Mouse (Mus musculus) kidney, postnatal 0 days (tissue): ENCODE results near the gene Sult1d1. TPM values are rescaled to one million over a fixed set of nuclear protein-coding genes. Genes with fewer than 3 reads are reported as not detected.

Source experiments
- ATAC-seq: fragments of 200-750 bp; cut with Nextera tagmentation; replicated peaks from 2 replicates; pipeline ENCODE4 v1.8.0; 2017; ENCODE audit warnings: low read depth, moderate number of reproducible peaks, moderate TSS enrichment, moderate library complexity; ENCODE audit not compliant: low FRiP score
- DNase-seq: peaks from one replicate; pipeline ENCODE4 v3.0.0-alpha.2; 2016; ENCODE audit warnings: low spot score
- H3K27ac ChIP-seq: fragments of 300-500 bp; sonication (generic); 2 replicates; pipeline ENCODE4 v1.5.1; 2014; ENCODE audit warnings: mild to moderate bottlenecking
- H3K27me3 ChIP-seq: fragments of 300-500 bp; sonication (generic); 2 replicates; pipeline ENCODE4 v1.6.1; 2014; ENCODE audit warnings: low read length, mixed read lengths; ENCODE audit not compliant: insufficient read depth
- H3K36me3 ChIP-seq: fragments of 300-500 bp; sonication (generic); 2 replicates; pipeline ENCODE4 v1.6.1; 2014; ENCODE audit warnings: low read length, mixed read lengths; ENCODE audit not compliant: insufficient read depth
- H3K4me1 ChIP-seq: fragments of 300-500 bp; sonication (generic); replicated peaks from 2 replicates; pipeline ENCODE4 v1.6.1; 2014; ENCODE audit warnings: antibody characterized with exemption, low read length, mixed read lengths; ENCODE audit not compliant: insufficient read depth
- H3K4me2 ChIP-seq: fragments of 300-500 bp; sonication (generic); 2 replicates; pipeline ENCODE4 v1.6.1; 2014; ENCODE audit warnings: mild to moderate bottlenecking, low read length, moderate library complexity, mixed read lengths
- H3K4me3 ChIP-seq: fragments of 300-500 bp; sonication (generic); replicated peaks from 2 replicates; pipeline ENCODE4 v1.5.1; 2014; ENCODE audit warnings: low read depth, low read length
- H3K9ac ChIP-seq: fragments of 300-500 bp; sonication (generic); 2 replicates; pipeline ENCODE4 v1.6.1; 2014; ENCODE audit warnings: low read depth, low read length
- H3K9me3 ChIP-seq: fragments of 300-500 bp; sonication (generic); replicated peaks from 2 replicates; pipeline ENCODE4 v1.6.1; 2016; ENCODE audit warnings: low read length, inconsistent platforms, mixed read lengths
- CTCF ChIP-seq: IDR thresholded peaks from 2 replicates; pipeline ENCODE4 v1.5.1; 2016; ENCODE audit warnings: antibody characterized with exemption, low read depth, mild to moderate bottlenecking, moderate library complexity
- WGBS: fragments of 180-500 bp; shearing (Covaris S2); extraction: QIAGEN DNeasy Blood & Tissue Kit; methylation state at CpG from one replicate; pipeline ENCODE4 v1.1.7; 2014; 5-methylcytosine and 5-hydroxymethylcytosine counted together
- microRNA-seq: library from miRNA; unstranded; fragments of <30 nt; microRNA quantifications from one replicate; pipeline ENCODE4, GENCODE M21; 2016
- polyA plus RNA-seq: library from polyadenylated mRNA; unstranded; fragments of >200 nt; fragmentation: Nextera tagmentation; extraction: Ambion mirVana; gene quantifications from 2 replicates; pipeline ENCODE4 v1.2.1, GENCODE M21; 2015

Gene Sult1d1
- polyA plus RNA-seq, 1 experiment from 2014 or later: 215 TPM

- no peak for TF ChIP-seq CTCF
- DNase-seq: no peak
- no peak overlapping the region for H3K4me2 ChIP-seq
- H3K4me3 ChIP-seq: no peak overlapping the region
- ATAC-seq: no peak
- no peaks in the 10 kb centered on the region for H3K9me3 ChIP-seq
- no peak overlapping the region for H3K9ac ChIP-seq
- no peaks in the 10 kb centered on the region for H3K27me3 ChIP-seq
- H3K27ac ChIP-seq: no peak overlapping the region
- WGBS: 52% methylated on average over 4 of the region's 4 CpGs
- no peaks in the 10 kb centered on the region for H3K36me3 ChIP-seq
- no peaks in the 10 kb centered on the region for H3K4me1 ChIP-seq
Observed at GRCm38 (mm10) chr5:87505776-87506458, 62.9 kb downstream of the Sult1d1 start.

Small RNA genes lying within 50 kb of the gene (microRNA-seq; reads per million reads assigned to microRNA genes)
- not detected for gene Mir3969

Other genes with a start within 250 kb of the Sult1d1 start
- 0.13 and 0.18 TPM in 2 replicates for gene Ugt2a3, start 231.8 kb downstream of the Sult1d1 start, polyA plus RNA-seq
- gene Ugt2b38, start 144.8 kb downstream of the Sult1d1 start, polyA plus RNA-seq: 4.3 and 4.5 TPM in 2 replicates
- gene Ugt2a2, start 86.8 kb downstream of the Sult1d1 start, polyA plus RNA-seq: not detected in 2 replicates
- not detected in 2 replicates for gene Gm43638, start 82.2 kb downstream of the Sult1d1 start, polyA plus RNA-seq
- not detected in 2 replicates for gene Ugt2a1, start 78.2 kb downstream of the Sult1d1 start, polyA plus RNA-seq
- 6.8 and 8.0 TPM in 2 replicates for gene Sult1b1, start 30.8 kb downstream of the Sult1d1 start, polyA plus RNA-seq
- gene Sult1e1, start 22.6 kb upstream of the Sult1d1 start, polyA plus RNA-seq: 0.65 and 0.78 TPM in 2 replicates
- not detected in 2 replicates for gene Csn1s1, start 97.2 kb upstream of the Sult1d1 start, polyA plus RNA-seq
- gene Csn2, start 130.6 kb upstream of the Sult1d1 start, polyA plus RNA-seq: not detected in 2 replicates
- not detected in 2 replicates for gene Csn1s2a, start 205.5 kb upstream of the Sult1d1 start, polyA plus RNA-seq
- gene Csn1s2b, start 239.1 kb upstream of the Sult1d1 start, polyA plus RNA-seq: not detected in 2 replicates